Mouse (Mus musculus) Patski (cell line): ENCODE data around the gene Acbd6. TPM values are rescaled to one million over a fixed set of nuclear protein-coding genes. Genes with fewer than 3 reads are reported as not detected.

Experiments used
- ATAC-seq: fragments of 100-300 bp; one replicate; pipeline ENCODE4 v1.8.0; 2021
- CTCF ChIA-PET: fragments of 350-600 bp; sonication (Branson Sonifier 250); formaldehyde crosslinking; loops from one replicate; lab custom pipeline; 2022; ENCODE audit warnings: inconsistent platforms; lab: Charles Lee
- POLR2A ChIA-PET: fragments of 350-600 bp; sonication (Branson Sonifier 250); formaldehyde crosslinking; loops from one replicate; lab custom pipeline; 2022; ENCODE audit warnings: antibody characterized with exemption, inconsistent platforms; lab: Charles Lee
- DNase-seq: peaks from one replicate; pipeline ENCODE4 v3.0.0-alpha.2; 2011; ENCODE audit warnings: low read depth, low spot score
- H3K27me3 ChIP-seq: fragments of 371-371 bp; one replicate; pipeline ENCODE4 v1.5.1; 2021
- CTCF ChIP-seq: fragments of 100-300 bp; IDR thresholded peaks from one replicate; pipeline ENCODE4 v1.5.1; 2021
- in situ Hi-C: fragments of 300-500 bp; cut with MboI; formaldehyde crosslinking; loops from 3 replicates; pipeline ENCODE4 v1.11.1; 2018; ENCODE audit warnings: low pct_unique_long_range_greater_than_20kb, mixed read lengths
- polyA plus RNA-seq: library from polyadenylated mRNA; unstranded; gene quantifications from one replicate; pipeline ENCODE4 v1.2.3, GENCODE M21; 2021

Acbd6 gene
- polyA plus RNA-seq, 1 experiment from 2014 or later = 105 TPM

DNA sequence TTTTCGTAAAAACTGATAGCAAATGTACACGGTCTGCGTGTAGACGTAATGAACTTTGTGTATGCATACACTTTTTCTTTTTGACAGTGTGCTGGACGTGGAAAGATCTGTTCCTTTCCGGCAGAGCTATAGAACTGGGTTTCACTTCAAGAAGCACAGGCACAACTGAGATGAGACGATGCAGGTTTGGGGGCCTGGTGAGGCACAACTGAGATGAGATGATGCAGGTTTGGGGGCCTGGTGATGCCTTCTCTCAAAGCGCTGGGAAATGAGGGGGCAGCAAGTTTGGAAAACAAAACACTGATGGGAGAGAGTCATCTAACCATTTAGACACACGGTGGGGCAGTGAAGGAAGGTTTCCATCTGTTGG is 293 bp upstream of the Acbd6 start:
- ChIA-PET POLR2A (interaction anchor here (0.5 to 1.5 kb wide), 3 partner anchors 9 to 1037 kb away, joined by 3 to 4 read pairs (median 3); no protein-coding TSS in a partner anchor), CTCF (interaction anchor here (1.4 kb wide), 1 partner anchor 772 kb away, joined by 3 read pairs; no protein-coding TSS in a partner anchor)
- TF ChIP-seq CTCF = no peak
- DNase-seq (no peak), ATAC-seq (no peak)
- in situ Hi-C loops = loop anchor here (25.0 kb wide), 1 partner anchor 770 kb away; no protein-coding TSS in a partner anchor
- H3K27me3 ChIP-seq = no peaks in the 10 kb centered on the region

DNA sequence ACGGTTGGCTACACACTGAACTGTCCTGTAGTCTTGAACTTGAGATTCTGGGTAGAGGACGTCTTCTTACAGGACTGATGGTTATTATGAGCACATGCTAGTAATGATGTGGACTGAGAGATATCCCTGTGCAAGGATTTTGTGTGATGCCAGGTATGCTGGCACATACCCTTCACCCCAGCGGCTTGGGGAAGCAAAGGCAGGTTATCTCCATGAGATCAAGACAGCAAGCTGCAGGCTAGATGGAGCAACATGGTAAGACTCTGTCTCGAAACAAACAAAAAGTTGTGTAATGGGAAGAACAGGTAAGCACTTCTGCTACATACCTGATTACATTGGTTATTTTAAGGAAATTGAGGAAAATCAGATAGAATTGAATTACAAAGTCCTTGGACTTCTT is 2.1 kb downstream of the Acbd6 start:
- ChIA-PET POLR2A (no interaction called here), CTCF (interaction anchor here (1.4 kb wide), 1 partner anchor 16 kb away, joined by 3 read pairs; no protein-coding TSS in a partner anchor)
- ATAC-seq (no peak), DNase-seq (no peak)
- TF ChIP-seq CTCF = no peak
- H3K27me3 ChIP-seq = no peaks in the 10 kb centered on the region
- in situ Hi-C loops = loop anchor here (25.0 kb wide), 1 partner anchor 773 kb away; no protein-coding TSS in a partner anchor

- TF ChIP-seq CTCF = no peak
- no peaks in the 10 kb centered on the region for H3K27me3 ChIP-seq
- POLR2A ChIA-PET = no interaction called here
- ATAC-seq (no peak), DNase-seq (no peak)
- CTCF ChIA-PET = no interaction called here
- in situ Hi-C loops = loop anchor here (25.0 kb wide), 1 partner anchor 773 kb away; no protein-coding TSS in a partner anchor
Observed at GRCm38 (mm10) chr1:155560678-155561077, 2.8 kb downstream of the Acbd6 start.

- ChIA-PET POLR2A (no interaction called here), CTCF (interaction anchor here (1.5 kb wide), 1 partner anchor 25 kb away, joined by 4 read pairs; no protein-coding TSS in a partner anchor)
- TF ChIP-seq CTCF = no peak
- in situ Hi-C loops = loop anchor here (25.0 kb wide), 1 partner anchor 775 kb away; no protein-coding TSS in a partner anchor
- H3K27me3 ChIP-seq = no peaks in the 10 kb centered on the region
- ATAC-seq (no peak), DNase-seq (no peak)
Observed at GRCm38 (mm10) chr1:155562206-155562605, 4.3 kb downstream of the Acbd6 start.

GRCm38 (mm10) chr1:155564741-155565140 is 6.8 kb downstream of the Acbd6 start:
- POLR2A ChIA-PET = no interaction called here
- ATAC-seq = peak; percentile 84
- H3K27me3 ChIP-seq = no peaks in the 10 kb centered on the region
- TF ChIP-seq CTCF = peak; percentile 91
- CTCF ChIA-PET = interaction anchor here (1.1 to 1.4 kb wide), 3 partner anchors 10 to 158 kb away, joined by 3 to 4 read pairs (median 3); no protein-coding TSS in a partner anchor
- in situ Hi-C loops = loop anchor here (25.0 kb wide), 1 partner anchor 777 kb away; no protein-coding TSS in a partner anchor
- DNase-seq = no peak

DNA sequence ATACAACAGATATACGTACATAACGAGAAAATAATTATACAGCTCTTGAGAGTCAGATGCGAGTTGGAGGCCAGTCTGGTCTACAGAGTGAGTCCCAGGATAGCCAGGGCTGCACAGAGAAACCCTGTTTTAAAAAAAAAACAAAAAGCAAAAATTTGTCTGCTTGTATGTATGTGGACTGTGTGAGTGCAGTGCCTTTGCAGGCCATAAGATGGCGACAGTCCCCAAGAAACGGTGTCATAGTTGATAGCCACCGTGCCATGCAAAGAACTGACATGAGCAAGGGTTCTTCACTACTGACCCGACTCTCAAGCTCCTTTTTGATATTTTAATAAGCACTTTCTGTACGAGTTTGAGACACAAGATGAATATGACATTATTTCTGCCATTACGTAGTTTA is 10.2 kb downstream of the Acbd6 start:
- no peak for ATAC-seq
- CTCF ChIA-PET = interaction anchor here (1.4 kb wide), 1 partner anchor 216 kb away, joined by 3 read pairs; no protein-coding TSS in a partner anchor
- no peak for DNase-seq
- H3K27me3 ChIP-seq = no peaks in the 10 kb centered on the region
- in situ Hi-C loops = loop anchor here (25.0 kb wide), 1 partner anchor 781 kb away; no protein-coding TSS in a partner anchor
- TF ChIP-seq CTCF = peak; percentile 46
- POLR2A ChIA-PET = no interaction called here

DNA sequence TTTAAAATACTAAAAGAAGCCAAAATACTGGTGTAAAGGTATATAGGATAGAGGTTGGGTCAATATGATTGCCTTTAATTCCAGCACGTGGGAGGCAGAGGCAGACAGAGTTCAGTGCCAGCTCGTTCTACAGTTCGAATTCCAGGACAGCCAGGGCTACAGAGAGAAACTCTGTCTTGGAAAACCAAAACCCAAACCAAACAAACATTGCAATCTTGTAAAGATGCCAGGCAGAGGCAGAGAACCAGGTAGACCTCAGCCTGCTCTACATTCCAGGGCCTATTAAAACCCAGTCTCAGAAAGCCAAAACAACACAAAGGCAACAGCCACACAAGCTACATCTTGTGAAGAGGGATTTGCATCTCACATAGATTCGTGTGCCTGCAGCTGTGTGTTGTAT is 11.4 kb downstream of the Acbd6 start:
- no peak for ATAC-seq
- ChIA-PET CTCF (no interaction called here), POLR2A (no interaction called here)
- H3K27me3 ChIP-seq = no peaks in the 10 kb centered on the region
- in situ Hi-C loops = loop anchor here (25.0 kb wide), 1 partner anchor 782 kb away; no protein-coding TSS in a partner anchor
- TF ChIP-seq CTCF = no peak
- no peak for DNase-seq

DNA sequence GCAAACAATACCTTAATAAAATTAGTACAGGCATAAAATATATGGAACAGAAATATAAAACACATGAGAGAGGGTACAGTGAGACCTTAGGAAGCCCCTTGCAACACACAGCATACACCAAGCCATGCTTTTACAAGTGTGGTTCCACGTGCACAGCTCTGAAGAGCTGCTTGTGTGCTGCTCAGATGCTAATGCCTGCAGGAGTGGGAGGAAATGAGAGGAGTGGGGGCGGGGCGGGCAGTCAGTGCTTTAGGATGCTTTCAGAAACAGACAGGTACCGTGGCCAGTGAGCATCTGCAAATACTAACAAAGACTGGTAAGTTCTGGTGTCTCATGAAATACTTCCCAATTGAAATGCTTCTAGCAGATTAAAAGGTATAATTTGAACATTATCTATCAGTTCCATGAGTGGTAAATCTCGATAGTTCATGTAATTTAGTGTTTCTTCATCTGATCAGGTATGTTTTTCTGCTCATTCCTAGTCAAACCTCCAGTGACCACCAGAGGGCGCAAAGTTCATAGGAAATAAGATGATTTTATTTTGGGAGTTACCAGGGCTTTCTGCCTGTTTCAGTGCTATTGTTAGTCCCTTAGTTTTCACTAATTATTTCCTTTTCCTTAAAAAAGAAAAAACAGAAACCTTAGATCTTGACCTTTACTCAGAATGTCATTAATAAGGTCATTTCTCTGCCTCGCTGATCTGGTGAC is 17.2 kb downstream of the Acbd6 start:
- ATAC-seq = no peak
- peak; percentile 72 for TF ChIP-seq CTCF
- POLR2A ChIA-PET = no interaction called here
- H3K27me3 ChIP-seq = no peaks in the 10 kb centered on the region
- DNase-seq = no peak
- CTCF ChIA-PET = interaction anchor here (0.8 to 5.0 kb wide), 16 partner anchors 9 to 221 kb away, joined by 3 to 45 read pairs (median 4); no protein-coding TSS in a partner anchor
- in situ Hi-C loops = loop anchor here (5.0 to 25.0 kb wide), 2 partner anchors 212 to 788 kb away; no protein-coding TSS in a partner anchor

DNA sequence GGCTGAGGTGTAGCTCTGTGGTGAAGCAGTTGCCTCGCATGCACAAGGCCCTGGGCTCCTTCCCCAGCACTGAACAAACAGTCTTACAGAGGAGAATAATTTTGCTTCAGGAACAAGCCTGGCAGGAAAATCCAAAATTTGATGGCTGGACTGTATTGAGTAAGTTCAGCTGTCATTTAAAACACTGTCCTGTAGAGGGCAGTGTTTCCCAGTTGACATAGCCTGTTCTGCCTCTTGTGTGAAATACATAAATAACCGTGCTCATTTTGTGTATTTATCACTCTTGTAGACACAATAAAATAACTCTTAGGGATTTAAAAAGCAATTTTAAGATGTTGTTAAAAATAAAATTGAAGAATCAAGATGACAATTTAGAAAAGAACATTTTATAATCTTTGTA is 18.5 kb downstream of the Acbd6 start:
- DNase-seq (no peak), ATAC-seq (peak; percentile 80)
- peak; percentile 73 for TF ChIP-seq CTCF
- no peaks in the 10 kb centered on the region for H3K27me3 ChIP-seq
- ChIA-PET POLR2A (no interaction called here), CTCF (interaction anchor here (0.8 to 5.0 kb wide), 20 partner anchors 9 to 214 kb away, joined by 3 to 45 read pairs (median 4); no protein-coding TSS in a partner anchor)
- in situ Hi-C loops = loop anchor here (5.0 kb wide), 1 partner anchor 211 kb away; no protein-coding TSS in a partner anchor

DNA sequence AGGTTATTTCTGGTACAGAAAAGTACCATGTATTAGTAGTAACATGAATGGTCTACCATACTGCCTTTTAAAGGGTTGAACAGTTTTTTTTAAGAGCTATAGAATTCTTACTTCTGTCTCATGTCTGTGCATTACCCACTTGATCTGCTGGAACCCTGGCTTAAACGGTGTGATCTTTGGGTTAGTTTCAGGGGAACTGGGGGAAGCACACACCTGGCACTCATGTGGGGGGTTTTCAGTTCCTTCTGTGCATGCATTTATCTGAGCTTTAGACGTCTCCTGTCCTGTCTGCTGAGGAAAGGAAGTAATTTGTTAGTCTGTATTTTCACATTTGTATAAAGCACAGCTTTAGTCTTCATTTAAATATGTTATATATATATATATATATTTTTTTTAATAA is 19.4 kb downstream of the Acbd6 start:
- POLR2A ChIA-PET = no interaction called here
- no peak for TF ChIP-seq CTCF

More for the DNA sequence above, 19.4 kb downstream of the Acbd6 start:
- DNase-seq (no peak), ATAC-seq (no peak)
- CTCF ChIA-PET = interaction anchor here (0.7 to 5.0 kb wide), 8 partner anchors 8 to 208 kb away, joined by 3 to 45 read pairs (median 7); no protein-coding TSS in a partner anchor
- in situ Hi-C loops = loop anchor here (5.0 kb wide), 1 partner anchor 210 kb away; no protein-coding TSS in a partner anchor
- no peaks in the 10 kb centered on the region for H3K27me3 ChIP-seq
